In genomic region chr5:111138239-111138833, GRCm38 (mm10) we compare ENCODE assay signal across 8 mouse cellular contexts.
DNase-seq lines count a peak whose midpoint lies in the region; ATAC-seq and TF ChIP-seq lines count a peak whose summit lies in the region.

No protein-coding gene starts in this region.

- DNase-seq in heart, adult 2 months, result no peak
- no peak for DNase-seq in heart, adult 8-10 months (ENCODE audit: low spot score)
- DNase-seq in lung, adult 2 months, result no peak
- DNase-seq in stomach, postnatal 0 days (ENCODE audit: low spot score), result no peak
- no peak for DNase-seq in layer of hippocampus, adult 11-12 months (ENCODE audit: low spot score)

- 53% methylated on average over 11 of the region's 11 CpGs for WGBS in heart, adult 2 months
- 43% methylated on average over 11 of the region's 11 CpGs for WGBS in lung, embryonic 16.5 days
- WGBS in lung, adult 2 months, result 56% methylated on average over 11 of the region's 11 CpGs
- 8% methylated on average over 11 of the region's 11 CpGs for WGBS in limb, embryonic 12.5 days
- WGBS in stomach, postnatal 0 days, result 40% methylated on average over 11 of the region's 11 CpGs

- peak overlapping the region; percentile 22; the same call in 1 of the 2 replicates for H3K27ac ChIP-seq in heart, adult 2 months
- peak overlapping the region; percentile 74 for H3K27ac ChIP-seq in lung, embryonic 16.5 days (ENCODE audit: low read length)
- H3K27ac ChIP-seq in limb, embryonic 12.5 days, result peak overlapping the region; percentile 13; the same call in 1 of the 2 replicates
- peak overlapping the region; percentile 5; the same call in 1 of the 2 replicates for H3K27ac ChIP-seq in stomach, postnatal 0 days (replicated peaks)

- peaks cover 24% of the 10 kb centered on the region for H3K4me1 ChIP-seq in heart, adult 2 months (ENCODE audit: control insufficient read depth, insufficient read depth, low read length)
- peaks cover 21% of the 10 kb centered on the region for H3K4me1 ChIP-seq in lung, embryonic 16.5 days (replicated peaks; ENCODE audit: control insufficient read depth, insufficient read depth, low read length)
- peaks cover 18% of the 10 kb centered on the region for H3K4me1 ChIP-seq in lung, adult 2 months (ENCODE audit: control insufficient read depth, insufficient read depth, low read length)
- peaks cover 56% of the 10 kb centered on the region for H3K4me1 ChIP-seq in limb, embryonic 12.5 days (replicated peaks)
- H3K4me1 ChIP-seq in stomach, postnatal 0 days (replicated peaks; ENCODE audit: control insufficient read depth, insufficient read depth), result peaks cover 4% of the 10 kb centered on the region

- H3K9me3 ChIP-seq in lung, embryonic 16.5 days (ENCODE audit: control insufficient read depth, low read length), result no peaks in the 10 kb centered on the region
- H3K9me3 ChIP-seq in limb, embryonic 12.5 days, result no peaks in the 10 kb centered on the region
- H3K9me3 ChIP-seq in stomach, postnatal 0 days (ENCODE audit: control insufficient read depth, low read length), result no peaks in the 10 kb centered on the region

- no peak for TF ChIP-seq CTCF in heart, adult 2 months (IDR thresholded peaks at IDR 0.05)
- no peak for TF ChIP-seq CTCF in lung, adult 2 months (IDR thresholded peaks at IDR 0.05; ENCODE audit: insufficient read depth, low read length)
- TF ChIP-seq CTCF in stomach, postnatal 0 days (IDR thresholded peaks at IDR 0.05; ENCODE audit: low read depth), result no peak

- no peaks in the 10 kb centered on the region for H3K27me3 ChIP-seq in heart, adult 2 months (ENCODE audit: control insufficient read depth, insufficient read depth, low read length)
- no peaks in the 10 kb centered on the region for H3K27me3 ChIP-seq in lung, embryonic 16.5 days (ENCODE audit: control insufficient read depth, insufficient read depth, low read depth, low read length)
- H3K27me3 ChIP-seq in limb, embryonic 12.5 days, result no peaks in the 10 kb centered on the region
- no peaks in the 10 kb centered on the region for H3K27me3 ChIP-seq in stomach, postnatal 0 days (ENCODE audit: control insufficient read depth, insufficient read depth, low read length)

- no peak for TF ChIP-seq POLR2A in heart, adult 2 months (IDR thresholded peaks at IDR 0.05; ENCODE audit: insufficient read depth, low read depth, low read length)
- TF ChIP-seq POLR2A in lung, adult 2 months (IDR thresholded peaks at IDR 0.05; ENCODE audit: borderline replicate concordance, extremely low read depth, low read depth, low read length), result no peak

- no peaks in the 10 kb centered on the region for H3K79me2 ChIP-seq in heart, adult 2 months (replicated peaks; ENCODE audit: control insufficient read depth, insufficient read depth, low read length)

- H3K9ac ChIP-seq in heart, adult 2 months (ENCODE audit: low read depth, low read length), result no peak overlapping the region; the same call in 1 of the 2 replicates
- H3K9ac ChIP-seq in lung, embryonic 16.5 days (ENCODE audit: low read length), result no peak overlapping the region
- no peak overlapping the region for H3K9ac ChIP-seq in limb, embryonic 12.5 days (replicated peaks)
- H3K9ac ChIP-seq in stomach, postnatal 0 days (ENCODE audit: low read length), result no peak overlapping the region

- no peak overlapping the region for H3K4me2 ChIP-seq in lung, embryonic 16.5 days (ENCODE audit: low read depth, low read length)
- peak overlapping the region; percentile 42 for H3K4me2 ChIP-seq in limb, embryonic 12.5 days
- H3K4me2 ChIP-seq in stomach, postnatal 0 days (replicated peaks; ENCODE audit: low read depth), result no peak overlapping the region

- H3K36me3 ChIP-seq in heart, adult 2 months (ENCODE audit: control insufficient read depth, insufficient read depth, low read length), result no peaks in the 10 kb centered on the region; the same call in 1 of the 2 replicates
- no peaks in the 10 kb centered on the region for H3K36me3 ChIP-seq in lung, embryonic 16.5 days (ENCODE audit: control insufficient read depth, insufficient read depth, low read length)
- H3K36me3 ChIP-seq in limb, embryonic 12.5 days, result no peaks in the 10 kb centered on the region
- H3K36me3 ChIP-seq in stomach, postnatal 0 days (ENCODE audit: control insufficient read depth, insufficient read depth, low read length), result no peaks in the 10 kb centered on the region

- no peak for ATAC-seq in lung, embryonic 16.5 days (ENCODE audit: low read depth)
- ATAC-seq in limb, embryonic 12.5 days (ENCODE audit: insufficient number of reproducible peaks, insufficient read depth, low FRiP score, low TSS enrichment, low read depth), result 0 out of 2 replicates have a peak, but pooled peaks have one; percentile 23
- peak; percentile 18; the same call in 1 of the 2 replicates for ATAC-seq in stomach, postnatal 0 days (ENCODE audit: low FRiP score, low TSS enrichment)
- no peak for ATAC-seq in erythroid progenitor cell, adult 5-6 weeks (replicated peaks; ENCODE audit: low FRiP score, poor library complexity, severe bottlenecking)

- H3K4me3 ChIP-seq in heart, adult 2 months, result no peak overlapping the region
- no peak overlapping the region for H3K4me3 ChIP-seq in lung, embryonic 16.5 days (ENCODE audit: low read length)
- no peak overlapping the region for H3K4me3 ChIP-seq in lung, adult 2 months (replicated peaks; ENCODE audit: extremely low read depth, low read depth, low read length)
- H3K4me3 ChIP-seq in limb, embryonic 12.5 days (replicated peaks), result no peak overlapping the region
- no peak overlapping the region for H3K4me3 ChIP-seq in stomach, postnatal 0 days (ENCODE audit: low read depth, low read length)

- intact Hi-C loops in heart, adult 2 months (cut with DNase I), result no loop called here

- no peak for TF ChIP-seq EP300 in heart, adult 2 months (IDR thresholded peaks at IDR 0.05; ENCODE audit: insufficient read depth, low read depth, low read length)
- no peak for TF ChIP-seq EP300 in stomach, postnatal 0 days (optimal IDR thresholded peaks at IDR 0.05)

Comparison
In these comparisons a context has a peak if more than half of its experiments do, and no peak if none do; other contexts are left out.
1. H3K27ac ChIP-seq: peak in every context shown above with its lines; median percentile 74 in lung, embryonic 16.5 days; 22 in heart, adult 2 months; 13 in limb, embryonic 12.5 days; 5 in stomach, postnatal 0 days.
2. ATAC-seq: peak in limb, embryonic 12.5 days (single experiment) and stomach, postnatal 0 days (single experiment); none in lung, embryonic 16.5 days (single experiment) and erythroid progenitor cell, adult 5-6 weeks (single experiment).